Mouse (Mus musculus) liver, postnatal 0 days (tissue): ENCODE measurements at regions not wholly inside any gene's neighbourhood (a gene's known extent, or its start where the extent isn't known, plus 50 kb on each side); places are given as distances from the start of the nearest gene placed in this dataset.

Source experiments
- CTCF ChIP-seq: sonication (generic); IDR thresholded peaks from 2 replicates; pipeline ENCODE4 v1.5.1; 2016; ENCODE audit warnings: antibody characterized with exemption, low read depth
- EP300 ChIP-seq: IDR thresholded peaks from 2 replicates; pipeline ENCODE4 v1.6.1; 2016; ENCODE audit warnings: antibody characterized with exemption, low read depth, mild to moderate bottlenecking

- TF ChIP-seq CTCF (no peak), EP300 (no peak)
Measured at GRCm38 (mm10) chr8:96426900-96427299, 538.6 kb upstream of the Got2 start.
